Comparison of ENCODE assay signal across 9 mouse cellular contexts in genomic region chr11:68623225-68623870, GRCm38 (mm10). TPM values are rescaled to one million over a fixed set of nuclear protein-coding genes. Genes with fewer than 3 reads are reported as not detected.
DNase-seq lines count a peak whose midpoint lies in the region; ATAC-seq and TF ChIP-seq lines count a peak whose summit lies in the region.
"Had no signal": no experiment of that assay in that cellular context is flagged by ENCODE, and none has a peak within 500 bp of the region (broad histone marks: within the 10 kb centered on the region; RNA-seq: fewer than 3 reads in every experiment).

No protein-coding gene starts in this region.

- peak; percentile 78 for DNase-seq in brain, embryonic 14.5 days (ENCODE audit: low read depth)
- DNase-seq in forebrain, embryonic 11.5 days (ENCODE audit: low spot score): peak; percentile 73
- DNase-seq in layer of hippocampus, postnatal 25 days (ENCODE audit: extremely low spot score in 1 of 2, low spot score in 1 of 2): peak; percentile 29 to 39
- DNase-seq in lung, postnatal 10 days: peak; percentile 90
- DNase-seq in right cerebral cortex, postnatal 10 days (ENCODE audit: low spot score in 2 of 2): peak; percentile 84 to 91
- DNase-seq in adipocyte (ENCODE audit: low spot score): no peak

- no peaks in the 10 kb centered on the region for H3K36me3 ChIP-seq in ES-Bruce4 (ENCODE audit: control insufficient read depth, insufficient read depth, low read length, poor library complexity, severe bottlenecking)
- H3K36me3 ChIP-seq in forebrain, embryonic 11.5 days (ENCODE audit: control insufficient read depth, insufficient read depth, low read length): no peaks in the 10 kb centered on the region

- no peaks in the 10 kb centered on the region for H3K4me1 ChIP-seq in ES-Bruce4 (ENCODE audit: control insufficient read depth, insufficient read depth, low read length)
- H3K4me1 ChIP-seq in forebrain, embryonic 11.5 days (replicated peaks; ENCODE audit: control insufficient read depth, insufficient read depth, low read length): no peaks in the 10 kb centered on the region; the same call in 1 of the 2 replicates

- H3K9ac ChIP-seq in ES-Bruce4 (ENCODE audit: low read depth, poor library complexity, severe bottlenecking): no peak overlapping the region
- H3K9ac ChIP-seq in forebrain, embryonic 11.5 days (ENCODE audit: low read length): no peak overlapping the region

- no peak for TF ChIP-seq CTCF in ES-Bruce4 (IDR thresholded peaks at IDR 0.05; ENCODE audit: low read depth, low read length)
- TF ChIP-seq CTCF in brain, embryonic 14.5 days (IDR thresholded peaks at IDR 0.05; ENCODE audit: borderline replicate concordance, extremely low read depth, insufficient read depth, insufficient read length): no peak

- peak overlapping the region; percentile 43 for H3K4me2 ChIP-seq in forebrain, embryonic 11.5 days (ENCODE audit: low read depth, low read length, severe bottlenecking)

- H3K9me3 ChIP-seq in ES-Bruce4 (replicated peaks; ENCODE audit: control insufficient read depth, insufficient read depth, low read length, poor library complexity, severe bottlenecking): no peaks in the 10 kb centered on the region
- no peaks in the 10 kb centered on the region for H3K9me3 ChIP-seq in forebrain, embryonic 11.5 days (ENCODE audit: control insufficient read depth, low read length)

- peak overlapping the region; percentile 34 for H3K4me3 ChIP-seq in ES-Bruce4 (ENCODE audit: low read depth, low read length)
- peak overlapping the region; percentile 9; the same call in 1 of the 2 replicates for H3K4me3 ChIP-seq in forebrain, embryonic 11.5 days (ENCODE audit: low read depth, low read length)
- H3K4me3 ChIP-seq: erythroblast, embryonic 14.5 days had no signal

- no peak for TF ChIP-seq EP300 in ES-Bruce4 (IDR thresholded peaks at IDR 0.05; ENCODE audit: insufficient read depth, low read depth, low read length)

- H3K27ac ChIP-seq in ES-Bruce4 (ENCODE audit: insufficient read depth, low read length): no peak overlapping the region
- no peak overlapping the region for H3K27ac ChIP-seq in forebrain, embryonic 11.5 days (ENCODE audit: low read depth, low read length)

- 5% methylated on average over 14 of the region's 14 CpGs for WGBS in forebrain, embryonic 11.5 days

- no peak for ATAC-seq in forebrain, embryonic 11.5 days (replicated peaks; ENCODE audit: low FRiP score)
- peak; percentile 69 to 82 for ATAC-seq in hematopoietic stem cell, adult 5-6 weeks (replicated peaks in 1 of 2; ENCODE audit: insufficient read depth in 1 of 2, low FRiP score in 2 of 2, low TSS enrichment in 1 of 2, low read depth in 1 of 2, poor library complexity in 2 of 2, severe bottlenecking in 2 of 2)

- no peak for TF ChIP-seq POLR2A in ES-Bruce4 (IDR thresholded peaks at IDR 0.05; ENCODE audit: insufficient read depth, low read length)
- no peak for TF ChIP-seq POLR2A in brain, embryonic 14.5 days (IDR thresholded peaks at IDR 0.05; ENCODE audit: borderline replicate concordance, extremely low read depth, insufficient read depth, insufficient read length, poor library complexity, severe bottlenecking)

- H3K27me3 ChIP-seq in ES-Bruce4 (ENCODE audit: control insufficient read depth, insufficient read depth, low read length, poor library complexity, severe bottlenecking): no peaks in the 10 kb centered on the region
- no peaks in the 10 kb centered on the region for H3K27me3 ChIP-seq in forebrain, embryonic 11.5 days (ENCODE audit: control insufficient read depth, insufficient read depth, low read length)

RNA-seq across cellular contexts. Expression of gene Ccdc42, which starts 36.5 kb away (rescaled TPM):
- polyA plus RNA-seq in ES-Bruce4 (2011; ENCODE audit: insufficient read depth, insufficient read length, low read depth, missing spikeins): not detected in 2 replicates
- 0.21 and 0.37 TPM in 2 replicates for polyA plus RNA-seq in brain, embryonic 14.5 days (2012; rRNA removed)
- 0.51 and 0.87 TPM in 2 replicates for polyA plus RNA-seq in forebrain, embryonic 11.5 days (2014; fragmentation: Nextera tagmentation; extraction: Ambion mirVana)
- not detected in 2 replicates for total RNA-seq in hematopoietic stem cell, adult 5-6 weeks (2017)
- total RNA-seq in layer of hippocampus, postnatal 25 days (2021): 1 to 10 TPM; 2.0 to 2.4 TPM
- polyA plus RNA-seq: erythroblast, embryonic 14.5 days had no signal
